Mouse (Mus musculus): ENCODE measurements around the gene Kcnk5.

DNA sequence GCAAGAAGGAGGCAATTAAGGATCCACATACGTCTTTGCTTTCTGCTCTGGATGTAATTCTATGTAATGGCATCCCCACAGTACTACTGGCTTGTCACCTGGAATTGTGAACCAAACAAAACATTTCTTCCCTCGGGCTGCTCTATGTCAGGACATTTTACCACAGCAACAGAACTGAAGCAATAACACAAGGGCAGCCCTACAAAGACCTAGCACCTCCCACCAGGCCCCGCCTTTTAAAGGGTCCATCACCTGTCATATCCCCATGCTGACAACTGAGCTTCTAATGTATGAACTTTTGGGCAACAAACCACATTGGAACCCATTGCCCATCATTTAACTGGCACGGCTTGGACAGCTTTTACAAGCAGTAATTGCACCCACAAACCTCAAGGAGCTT, 21.7 kb upstream of the Kcnk5 start:
- TF ChIP-seq CTCF (IDR thresholded peaks at IDR 0.05 in 2 of 3, conservative IDR thresholded peaks at IDR 0.05 in 1 of 3; ENCODE audit: control insufficient read depth in 1 of 3, insufficient read depth in 1 of 3, low read depth in 2 of 3, low read length in 3 of 3, poor library complexity in 1 of 3, severe bottlenecking in 1 of 3), result no peak
- TF ChIP-seq MAFK (IDR thresholded peaks at IDR 0.05; ENCODE audit: borderline replicate concordance, low read depth, low read length), result no peak
- no peak for TF ChIP-seq POLR2A (IDR thresholded peaks at IDR 0.05; ENCODE audit: control insufficient read depth in 1 of 2, insufficient read depth in 1 of 2, low read depth in 1 of 2, low read length in 2 of 2, poor library complexity in 1 of 2)
- TF ChIP-seq GATA1 (IDR thresholded peaks at IDR 0.05; ENCODE audit: low read depth, low read length), result no peak
- no peak for TF ChIP-seq BHLHE40 (IDR thresholded peaks at IDR 0.05; ENCODE audit: borderline replicate concordance, low read depth, low read length)
- no peak for TF ChIP-seq NRF1 (IDR thresholded peaks at IDR 0.05; ENCODE audit: insufficient read depth, low read depth, low read length, poor library complexity, severe bottlenecking)
- TF ChIP-seq JUND (IDR thresholded peaks at IDR 0.05; ENCODE audit: low read depth, low read length), result no peak
- no peak for TF ChIP-seq CHD2 (IDR thresholded peaks at IDR 0.05; ENCODE audit: low read length)
- no peak for TF ChIP-seq EP300 (IDR thresholded peaks at IDR 0.05; ENCODE audit: low read depth in 1 of 2, low read length in 2 of 2)
- no peak for TF ChIP-seq POLR2AphosphoS2 (IDR thresholded peaks at IDR 0.05; ENCODE audit: low read length)

All from MEL (cell line).